Mouse (Mus musculus): ENCODE data around the gene Htr5b. TPM values are rescaled to one million over a fixed set of nuclear protein-coding genes. Genes with fewer than 3 reads are reported as not detected.

The Htr5b gene
- not detected in 2 replicates for polyA plus RNA-seq (2015; fragmentation: Nextera tagmentation; extraction: Ambion mirVana)

GRCm38 (mm10) chr1:121528399-121528720, at the start of gene Htr5b:
Htr5b (minus strand) TSS chr1:121528465.

DNA sequence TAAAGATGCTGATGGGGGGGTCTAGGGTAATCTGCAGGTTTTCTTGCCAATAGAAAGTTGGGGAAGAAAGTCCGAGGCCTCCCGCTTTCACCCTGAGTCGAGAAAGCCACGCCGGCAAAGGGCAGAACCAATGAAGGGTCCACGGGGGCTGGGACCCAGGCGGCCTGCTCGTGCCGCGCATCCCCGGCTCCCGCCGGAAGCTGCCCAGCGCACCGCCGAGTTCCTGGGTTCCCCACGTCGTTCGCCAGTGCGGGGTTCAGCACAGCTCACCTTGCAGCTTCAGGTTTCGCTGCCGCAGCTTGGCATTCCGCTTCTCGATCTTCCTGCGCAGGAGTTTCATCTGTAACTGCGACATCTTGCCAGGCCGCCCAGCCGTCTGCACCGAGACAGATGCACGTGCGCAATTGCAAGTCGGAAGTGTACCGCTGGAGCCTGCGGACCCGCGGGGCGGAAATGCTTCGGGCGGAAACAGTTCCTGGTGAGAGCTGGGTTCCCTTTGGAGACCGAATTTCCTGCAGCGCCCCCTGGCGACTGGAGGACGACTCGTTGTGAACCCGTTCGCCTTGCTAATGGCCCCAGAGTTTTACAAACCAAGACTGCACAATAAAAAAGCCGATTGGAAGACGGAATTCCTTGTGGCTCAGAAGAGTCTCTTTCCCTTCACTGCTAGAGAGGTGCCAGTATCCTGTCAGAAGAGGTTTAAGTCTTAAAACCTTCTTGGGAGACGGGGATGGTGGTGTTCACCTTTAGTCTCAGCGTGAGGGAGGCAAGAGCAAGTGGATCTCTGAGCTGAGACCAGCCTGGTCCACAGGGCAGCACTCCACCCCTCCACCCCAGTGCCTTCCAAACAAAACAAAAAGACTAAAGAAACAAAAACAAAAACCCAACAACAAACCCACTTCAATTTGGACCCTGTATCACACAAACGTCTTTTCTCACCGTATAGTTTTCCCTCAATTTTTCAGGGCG, 39.5 kb upstream of the Htr5b start, which contains the start of gene Ddx18:
Gene Ddx18, minus strand, starts transcription at position 469 of the 969 bp plus-strand sequence.

Other genes with a start within 250 kb of the Htr5b start
- 47.2 and 54.3 TPM in 2 replicates for gene Insig2, start 195.9 kb downstream of the Htr5b start, polyA plus RNA-seq (2015; fragmentation: Nextera tagmentation; extraction: Ambion mirVana)
- 6.3 and 6.8 TPM in 2 replicates for gene Ccdc93, start 97.4 kb downstream of the Htr5b start, polyA plus RNA-seq (2015; fragmentation: Nextera tagmentation; extraction: Ambion mirVana)
- 26.0 and 29.7 TPM in 2 replicates for gene Ddx18, start 39.5 kb upstream of the Htr5b start, polyA plus RNA-seq (2015; fragmentation: Nextera tagmentation; extraction: Ambion mirVana)

Data from skeletal muscle tissue, postnatal 0 days (tissue).